Mouse (Mus musculus) spleen, adult 2 months (tissue): ENCODE results near the gene Tmem106c.

ENCODE experiments used
- CTCF ChIP-seq: fragments of 200-500 bp; IDR thresholded peaks from 2 replicates; pipeline ENCODE4 v1.5.1; 2011; ENCODE audit warnings: mild to moderate bottlenecking, inconsistent platforms; ENCODE audit not compliant: insufficient read depth, insufficient read length, insufficient replicate concordance; ENCODE audit errors: extremely low read depth
- POLR2A ChIP-seq: fragments of 200-500 bp; IDR thresholded peaks from 2 replicates; pipeline ENCODE4 v1.6.1; 2011; ENCODE audit warnings: low read depth, low read length, inconsistent platforms

DNA sequence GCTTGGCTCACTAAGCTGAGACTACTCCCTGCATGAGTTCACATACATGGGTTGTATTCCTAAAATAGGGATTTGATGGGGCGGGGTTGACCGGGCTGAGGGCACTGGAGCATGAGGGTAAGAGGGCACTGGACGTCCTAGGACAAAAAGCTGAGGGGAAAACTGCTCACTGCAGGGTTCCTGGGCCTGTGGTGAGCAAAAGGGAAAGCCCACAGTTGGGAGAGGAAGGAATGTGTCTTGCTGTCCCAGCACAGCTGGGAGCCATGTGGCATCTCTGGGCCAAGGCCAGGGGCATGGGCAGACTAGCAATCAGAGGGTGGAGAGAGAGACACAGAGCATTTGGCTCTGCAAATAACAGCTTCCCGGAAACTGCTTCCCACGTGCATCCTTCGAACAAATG lies 25.4 kb upstream of the Tmem106c start:
- TF ChIP-seq POLR2A (no peak), CTCF (no peak)
